Mouse (Mus musculus): ENCODE results near the gene Fshb.

Gene Fshb

GRCm38 (mm10) chr2:107059556-107059955 lies at the start of gene Fshb:
Fshb (minus strand) TSS chr2:107059656.
- no peak for DNase-seq (ENCODE audit: low spot score)

- no peak for DNase-seq (ENCODE audit: low spot score)
Measured at GRCm38 (mm10) chr2:107084256-107084655, 24.8 kb upstream of the Fshb start.

- DNase-seq (ENCODE audit: low spot score), result no peak
Measured at GRCm38 (mm10) chr2:107083071-107083885, 23.8 kb upstream of the Fshb start.

- DNase-seq (ENCODE audit: low spot score), result no peak
Measured at GRCm38 (mm10) chr2:107063260-107063659, 3.8 kb upstream of the Fshb start.

GRCm38 (mm10) chr2:107045955-107046354 lies 13.5 kb downstream of the Fshb start:
- no peak for DNase-seq (ENCODE audit: low spot score)

GRCm38 (mm10) chr2:107040816-107041215 lies 18.6 kb downstream of the Fshb start:
- no peak for DNase-seq (ENCODE audit: low spot score)

GRCm38 (mm10) chr2:107035980-107036379 lies 23.5 kb downstream of the Fshb start:
- no peak for DNase-seq (ENCODE audit: low spot score)

GRCm38 (mm10) chr2:107024694-107025093 lies 34.8 kb downstream of the Fshb start:
- DNase-seq (ENCODE audit: low spot score), result no peak

- DNase-seq (ENCODE audit: low spot score), result no peak
Measured at GRCm38 (mm10) chr2:107022713-107023112, 36.7 kb downstream of the Fshb start.

GRCm38 (mm10) chr2:107019331-107019730 lies 40.1 kb downstream of the Fshb start:
- no peak for DNase-seq (ENCODE audit: low spot score)

GRCm38 (mm10) chr2:107013161-107013560 lies 46.3 kb downstream of the Fshb start:
- DNase-seq (ENCODE audit: low spot score), result no peak

GRCm38 (mm10) chr2:107012318-107012717 lies 47.1 kb downstream of the Fshb start:
- no peak for DNase-seq (ENCODE audit: low spot score)

- no peak for DNase-seq (ENCODE audit: low spot score)
Measured at GRCm38 (mm10) chr2:107010160-107010559, 49.3 kb downstream of the Fshb start.

- no peak for DNase-seq (ENCODE audit: low spot score)
Measured at GRCm38 (mm10) chr2:107006378-107006777, 53.1 kb downstream of the Fshb start.

Measured in spleen, adult 12 weeks (tissue).